Mouse (Mus musculus) kidney, embryonic 14.5 days (tissue): ENCODE results near the gene Lypla2. TPM values are rescaled to one million over a fixed set of nuclear protein-coding genes. Genes with fewer than 3 reads are reported as not detected.

Experiments
- ATAC-seq: fragments of 200-750 bp; cut with Nextera tagmentation; 2 replicates; pipeline ENCODE4 v1.8.0; 2017; ENCODE audit warnings: moderate number of reproducible peaks, mild to moderate bottlenecking, moderate TSS enrichment, moderate library complexity; ENCODE audit not compliant: low FRiP score, low TSS enrichment
- H3K27ac ChIP-seq: fragments of 300-500 bp; sonication (generic); 2 replicates; pipeline ENCODE4 v1.5.1; 2014; ENCODE audit warnings: low read depth, mild to moderate bottlenecking, low read length, moderate library complexity, mixed read lengths
- H3K27me3 ChIP-seq: fragments of 300-500 bp; sonication (generic); 2 replicates; pipeline ENCODE4 v1.6.1; 2014; ENCODE audit warnings: mild to moderate bottlenecking, low read length; ENCODE audit not compliant: control insufficient read depth, insufficient read depth
- H3K36me3 ChIP-seq: fragments of 300-500 bp; sonication (generic); 2 replicates; pipeline ENCODE4 v1.6.1; 2014; ENCODE audit warnings: low read length, mixed read lengths; ENCODE audit not compliant: control insufficient read depth, insufficient read depth
- H3K4me1 ChIP-seq: fragments of 300-500 bp; sonication (generic); 2 replicates; pipeline ENCODE4 v1.6.1; 2014; ENCODE audit warnings: low read length, mixed read lengths; ENCODE audit not compliant: control insufficient read depth, insufficient read depth
- H3K4me2 ChIP-seq: fragments of 300-500 bp; sonication (generic); replicated peaks from 2 replicates; pipeline ENCODE4 v1.6.1; 2014; ENCODE audit warnings: low read depth, mild to moderate bottlenecking, low read length
- H3K4me3 ChIP-seq: fragments of 300-500 bp; sonication (generic); 2 replicates; pipeline ENCODE4 v1.5.1; 2014; ENCODE audit warnings: mild to moderate bottlenecking, low read length
- H3K9ac ChIP-seq: fragments of 300-500 bp; sonication (generic); 2 replicates; pipeline ENCODE4 v1.6.1; 2014; ENCODE audit warnings: low read depth, mild to moderate bottlenecking, low read length, moderate library complexity
- H3K9me3 ChIP-seq: fragments of 300-500 bp; sonication (generic); 2 replicates; pipeline ENCODE4 v1.6.1; 2016; ENCODE audit warnings: low read length; ENCODE audit not compliant: control insufficient read depth
- WGBS: fragments of 180-500 bp; shearing (Covaris S2); extraction: QIAGEN DNeasy Blood & Tissue Kit; methylation state at CpG from one replicate; pipeline ENCODE4 v1.1.7; 2014; 5-methylcytosine and 5-hydroxymethylcytosine counted together
- polyA plus RNA-seq: library from polyadenylated mRNA; unstranded; fragments of >200 nt; fragmentation: Nextera tagmentation; extraction: Ambion mirVana; gene quantifications from 2 replicates; pipeline ENCODE4 v1.2.1, GENCODE M21; 2014

Gene Lypla2
- polyA plus RNA-seq, 1 experiment from 2014 or later: 133 TPM

GRCm38 (mm10) chr4:136004107-136004675 lies 31.8 kb upstream of the Lypla2 start:
- Histone ChIP-seq H3K4me2 (no peak overlapping the region), H3K27ac (no peak overlapping the region), H3K4me1 (no peaks in the 10 kb centered on the region), H3K9ac (no peak overlapping the region), H3K4me3 (no peak overlapping the region), H3K9me3 (no peaks in the 10 kb centered on the region), H3K36me3 (peaks cover 64% of the 10 kb centered on the region), H3K27me3 (no peaks in the 10 kb centered on the region)
- no peak for ATAC-seq
- 89% methylated on average over 5 of the region's 5 CpGs for WGBS

DNA sequence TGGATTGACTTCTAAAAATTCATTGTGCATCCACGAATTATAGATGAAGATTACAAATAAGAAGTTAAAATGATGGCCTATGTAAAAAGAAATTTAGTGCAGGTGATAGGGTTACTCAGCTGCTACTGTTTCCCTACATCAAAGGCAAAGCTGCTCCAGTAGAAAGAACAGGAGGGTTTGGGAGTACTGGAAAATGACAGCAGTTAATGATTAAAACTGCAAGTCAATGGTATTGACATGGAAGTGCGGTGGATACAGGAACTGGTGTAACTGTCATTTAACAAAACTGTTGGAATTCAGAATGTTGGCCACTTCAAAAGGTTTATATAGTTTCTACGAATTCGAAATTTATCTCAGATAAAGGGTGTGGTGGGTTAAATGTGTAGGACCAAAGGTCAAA lies 22.7 kb upstream of the Lypla2 start:
- H3K4me1 ChIP-seq: no peaks in the 10 kb centered on the region
- no peaks in the 10 kb centered on the region for H3K27me3 ChIP-seq
- peaks cover 9% of the 10 kb centered on the region; the same call in 1 of the 2 replicates for H3K9me3 ChIP-seq
- no peak overlapping the region for H3K9ac ChIP-seq
- H3K4me2 ChIP-seq: no peak overlapping the region
- no peak for ATAC-seq
- WGBS: 90% methylated on average over 4 of the region's 4 CpGs
- no peak overlapping the region for H3K27ac ChIP-seq
- H3K36me3 ChIP-seq: no peaks in the 10 kb centered on the region
- no peak overlapping the region for H3K4me3 ChIP-seq

DNA sequence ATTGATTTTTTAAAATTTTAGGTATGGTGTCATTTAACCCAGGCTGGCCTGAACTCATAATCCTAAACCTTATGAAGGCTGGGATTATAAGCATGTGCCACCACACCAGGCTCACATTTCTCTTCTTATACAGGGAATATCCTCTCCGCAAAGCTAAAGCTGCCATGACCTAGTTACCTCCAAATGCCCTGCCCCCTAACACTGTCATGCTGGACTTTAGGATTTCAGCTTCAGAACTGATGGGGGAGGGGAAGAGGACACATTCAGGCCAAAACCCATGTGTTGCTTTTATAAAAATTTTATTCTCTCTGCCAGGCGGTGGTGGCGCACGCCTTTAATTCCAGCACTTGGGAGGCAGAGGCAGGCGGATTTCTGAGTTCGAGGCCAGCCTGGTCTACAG lies 21.5 kb upstream of the Lypla2 start:
- H3K4me3 ChIP-seq: no peak overlapping the region
- WGBS: 96% methylated on average over 6 of the region's 6 CpGs
- no peak overlapping the region for H3K27ac ChIP-seq
- peaks cover 9% of the 10 kb centered on the region; the same call in 1 of the 2 replicates for H3K9me3 ChIP-seq
- no peaks in the 10 kb centered on the region for H3K4me1 ChIP-seq
- H3K27me3 ChIP-seq: no peaks in the 10 kb centered on the region
- H3K36me3 ChIP-seq: no peaks in the 10 kb centered on the region
- no peak overlapping the region for H3K9ac ChIP-seq
- ATAC-seq: no peak
- no peak overlapping the region for H3K4me2 ChIP-seq

DNA sequence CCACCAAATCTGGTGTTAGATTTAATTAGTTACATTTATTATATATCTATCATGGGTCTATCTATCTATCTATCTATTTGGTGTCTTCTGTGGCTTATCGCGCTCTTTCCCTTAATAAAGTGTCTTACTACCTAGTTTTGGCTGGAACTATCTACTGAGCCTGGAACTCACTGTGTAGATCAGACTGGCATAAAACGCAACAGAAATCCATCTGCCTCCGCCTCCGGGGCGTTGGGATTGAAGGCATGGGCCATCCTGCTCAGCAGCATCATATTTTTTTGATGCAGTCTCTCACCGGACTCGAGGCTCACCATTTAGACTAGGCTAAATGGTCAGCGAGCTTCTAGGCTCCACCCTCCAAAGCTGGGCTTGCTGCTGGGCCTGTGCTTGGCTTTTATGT lies 15.3 kb upstream of the Lypla2 start:
- ATAC-seq: no peak
- Histone ChIP-seq H3K9me3 (no peaks in the 10 kb centered on the region), H3K4me3 (peak overlapping the region; percentile 88)

GRCm38 (mm10) chr4:135986943-135987710 lies 14.7 kb upstream of the Lypla2 start, which contains the start of gene Pithd1:
Gene Pithd1 (minus strand): TSS chr4:135987264.
- H3K9me3 ChIP-seq: no peaks in the 10 kb centered on the region
- peaks cover 9% of the 10 kb centered on the region for H3K4me1 ChIP-seq
- H3K4me3 ChIP-seq: peak within 1 kb of the TSS; percentile 88
- no peaks in the 10 kb centered on the region for H3K27me3 ChIP-seq
- WGBS: under 1% methylated on average over 65 of the region's 81 CpGs
- H3K9ac ChIP-seq: peak within 1 kb of the TSS; percentile 96
- H3K4me2 ChIP-seq: peak within 1 kb of the TSS; percentile 77
- H3K27ac ChIP-seq: peak within 1 kb of the TSS; percentile 86
- H3K36me3 ChIP-seq: peaks cover 17% of the 10 kb centered on the region; the same call in 1 of the 2 replicates
- ATAC-seq: peak; percentile 94

More for the DNA sequence above, 15.3 kb upstream of the Lypla2 start:
- Histone ChIP-seq H3K27ac (peak overlapping the region; percentile 86), H3K36me3 (peaks cover 17% of the 10 kb centered on the region; the same call in 1 of the 2 replicates), H3K4me1 (peaks cover 9% of the 10 kb centered on the region), H3K27me3 (no peaks in the 10 kb centered on the region), H3K9ac (peak overlapping the region; percentile 96; the same call in 1 of the 2 replicates), H3K4me2 (peak overlapping the region; percentile 77)
- WGBS: 63% methylated on average over 9 of the region's 9 CpGs

DNA sequence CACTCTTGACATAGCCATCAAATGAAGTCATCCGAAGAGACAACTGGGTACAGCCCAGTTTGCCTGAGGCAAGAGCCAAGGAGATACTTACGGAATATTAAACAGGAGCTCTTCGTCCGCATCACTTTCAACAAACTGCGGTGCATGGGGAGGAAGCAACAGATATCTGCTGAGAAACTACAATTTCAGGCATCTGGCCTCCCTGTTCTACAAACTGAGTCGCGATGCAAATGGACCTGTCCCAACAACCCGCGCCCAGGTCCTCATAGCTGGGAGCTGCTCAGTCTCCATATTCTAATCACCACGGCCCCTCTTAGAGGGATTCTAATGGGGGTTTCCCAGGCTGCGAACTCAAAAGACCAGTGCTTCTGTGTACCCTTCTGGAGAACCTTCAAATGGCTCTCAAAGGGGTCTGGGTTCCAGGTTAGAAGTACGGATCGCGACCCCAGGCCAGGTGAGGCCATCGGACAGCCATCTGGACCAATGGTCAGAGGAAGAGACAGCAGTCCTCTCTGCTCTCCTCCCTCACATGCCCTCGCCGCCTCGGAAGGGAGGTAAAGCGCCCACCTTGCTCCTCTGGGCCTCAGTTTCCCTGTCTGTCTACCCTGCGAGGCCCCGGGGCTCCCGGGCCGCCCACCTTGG lies 14.0 kb upstream of the Lypla2 start:
- WGBS: 6% methylated on average over 23 of the region's 23 CpGs
- H3K9me3 ChIP-seq: no peaks in the 10 kb centered on the region
- peak overlapping the region; percentile 68; the same call in 1 of the 2 replicates for H3K27ac ChIP-seq
- H3K4me3 ChIP-seq: peak overlapping the region; percentile 88
- H3K4me1 ChIP-seq: peaks cover 9% of the 10 kb centered on the region
- H3K4me2 ChIP-seq: peak overlapping the region; percentile 77
- no peaks in the 10 kb centered on the region for H3K27me3 ChIP-seq
- peak overlapping the region; percentile 96 for H3K9ac ChIP-seq
- H3K36me3 ChIP-seq: peaks cover 19% of the 10 kb centered on the region; the same call in 1 of the 2 replicates
- no peak for ATAC-seq

DNA sequence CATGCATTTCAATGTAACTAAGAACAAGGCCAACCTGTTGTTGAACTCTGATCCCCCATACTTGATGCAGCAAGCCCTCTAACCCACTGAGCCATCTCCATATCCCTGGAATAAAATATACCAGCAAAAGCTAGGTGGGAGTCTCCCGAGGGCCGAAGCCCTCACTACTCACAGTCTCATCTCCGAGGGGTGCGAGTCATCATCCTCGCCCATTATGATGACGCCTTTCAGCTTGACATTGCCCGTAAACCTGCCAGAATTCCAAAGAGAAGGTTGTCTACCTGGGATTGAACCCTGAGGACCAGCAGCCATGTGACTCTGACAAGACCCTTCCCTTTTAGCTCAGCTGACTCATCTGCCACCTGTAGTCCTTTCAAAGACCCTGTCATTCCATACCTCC lies 13.3 kb upstream of the Lypla2 start:
- Histone ChIP-seq H3K36me3 (peaks cover 19% of the 10 kb centered on the region; the same call in 1 of the 2 replicates), H3K9me3 (no peaks in the 10 kb centered on the region), H3K4me2 (peak overlapping the region; percentile 77), H3K4me3 (peak overlapping the region; percentile 88), H3K9ac (peak overlapping the region; percentile 96; the same call in 1 of the 2 replicates), H3K27ac (no peak overlapping the region), H3K4me1 (peaks cover 9% of the 10 kb centered on the region), H3K27me3 (no peaks in the 10 kb centered on the region)
- ATAC-seq: no peak
- 89% methylated on average over 7 of the region's 7 CpGs for WGBS

DNA sequence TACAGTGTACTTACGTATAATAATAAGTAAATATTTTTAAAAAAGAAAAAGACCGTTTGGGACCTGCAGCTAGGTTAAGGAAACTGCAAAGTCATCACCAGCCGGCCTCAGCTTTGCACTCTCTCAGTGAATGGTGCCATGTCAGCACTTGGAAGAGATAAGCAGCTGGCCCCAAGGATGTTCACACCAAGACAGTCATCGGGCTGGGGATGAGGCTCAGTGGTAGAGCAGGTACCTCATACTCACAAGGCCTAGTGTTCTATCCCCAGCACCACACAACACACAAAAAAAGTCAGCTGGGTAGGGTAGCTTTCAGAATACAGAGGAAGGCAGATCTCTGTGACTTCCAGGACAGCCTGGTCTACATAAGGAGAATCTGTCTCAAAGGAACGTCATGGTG lies 12.8 kb upstream of the Lypla2 start:
- no peak for ATAC-seq
- no peak overlapping the region for H3K4me3 ChIP-seq
- H3K9me3 ChIP-seq: no peaks in the 10 kb centered on the region
- H3K4me1 ChIP-seq: peaks cover 9% of the 10 kb centered on the region
- no peaks in the 10 kb centered on the region for H3K27me3 ChIP-seq
- no peak overlapping the region for H3K4me2 ChIP-seq
- no peak overlapping the region for H3K27ac ChIP-seq
- H3K36me3 ChIP-seq: peaks cover 19% of the 10 kb centered on the region; the same call in 1 of the 2 replicates
- WGBS: 90% methylated on average over 5 of the region's 5 CpGs
- H3K9ac ChIP-seq: no peak overlapping the region
